Mouse (Mus musculus): ENCODE data around the gene Rbm42.

- no peak for TF ChIP-seq CTCF (conservative IDR thresholded peaks at IDR 0.05; ENCODE audit: insufficient read depth, insufficient read length, low read depth, low read length)
- TF ChIP-seq POLR2A (IDR thresholded peaks at IDR 0.05; ENCODE audit: low read depth, low read length), result no peak
Measured at GRCm38 (mm10) chr7:30626647-30627046, 23.5 kb downstream of the Rbm42 start.
